Mouse (Mus musculus): Measurements from ENCODE around the gene Maml2.

Maml2 gene

DNA sequence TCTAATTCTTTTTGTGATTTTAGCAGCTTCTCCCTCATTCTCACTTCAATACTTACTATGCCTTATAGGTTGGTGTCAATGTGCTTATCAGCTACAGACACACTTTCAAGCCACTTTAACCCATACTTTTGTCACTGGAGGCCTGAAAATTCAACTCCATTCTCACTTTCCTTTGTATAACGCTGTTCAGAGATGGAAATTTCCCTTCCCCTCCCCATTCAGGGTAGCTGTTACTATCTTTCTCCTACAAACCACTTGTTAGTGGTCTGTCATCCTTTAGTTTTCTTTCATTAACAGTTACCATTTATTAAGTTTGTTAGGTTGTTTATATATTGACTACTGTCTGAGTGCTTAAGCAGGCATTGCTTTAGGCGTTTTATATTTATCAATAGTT lies 450.6 kb downstream of the Maml2 start, which contains the start of gene Mtmr2:
Gene Mtmr2, plus strand, starts transcription at position 7 of the 394 bp plus-strand sequence.
- no peak for DNase-seq (ENCODE audit: low read depth)

DNA sequence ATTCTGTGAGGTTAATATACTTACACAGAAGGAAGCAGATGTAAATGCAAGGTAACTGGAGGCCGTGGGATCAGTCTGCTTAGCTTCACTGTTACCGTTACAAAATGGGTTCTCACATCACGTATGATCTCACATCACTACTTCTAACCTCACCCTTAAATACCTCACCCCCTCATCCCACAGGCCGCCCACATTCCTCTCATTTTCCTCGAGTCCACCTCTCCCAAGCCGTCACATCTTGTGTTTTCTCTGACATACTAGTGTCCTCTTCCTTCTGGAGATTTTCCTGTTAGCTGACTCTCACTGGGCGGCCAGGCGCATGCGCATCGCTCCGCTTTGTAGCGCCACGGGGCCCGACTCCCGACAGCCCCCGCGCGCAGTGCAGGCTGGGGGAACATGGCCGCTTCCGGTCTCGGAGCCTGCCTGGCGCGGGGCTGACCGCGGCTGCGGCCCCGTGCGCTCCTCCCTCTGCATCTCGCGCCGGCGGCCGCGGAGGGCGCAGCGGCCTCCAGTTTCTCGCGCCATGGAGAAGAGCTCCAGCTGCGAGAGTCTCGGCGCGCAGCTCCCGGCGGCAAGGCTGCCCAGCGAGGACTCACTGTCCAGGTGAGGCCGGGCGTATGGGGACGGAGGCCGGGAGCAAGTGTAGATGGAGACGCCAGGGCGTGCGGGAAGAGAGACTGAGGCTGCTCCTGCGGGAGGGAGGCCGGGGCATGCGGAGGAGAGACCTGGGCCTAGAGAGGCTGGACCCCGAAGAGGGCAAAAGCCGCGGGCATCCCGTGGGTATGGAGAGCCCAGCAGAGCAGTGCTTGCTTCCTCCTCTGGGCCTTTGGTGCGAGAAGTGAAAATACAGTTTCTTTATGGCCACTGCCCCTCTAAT lies 451.3 kb downstream of the Maml2 start:
- peak; percentile 86 for DNase-seq (ENCODE audit: low read depth)

DNA sequence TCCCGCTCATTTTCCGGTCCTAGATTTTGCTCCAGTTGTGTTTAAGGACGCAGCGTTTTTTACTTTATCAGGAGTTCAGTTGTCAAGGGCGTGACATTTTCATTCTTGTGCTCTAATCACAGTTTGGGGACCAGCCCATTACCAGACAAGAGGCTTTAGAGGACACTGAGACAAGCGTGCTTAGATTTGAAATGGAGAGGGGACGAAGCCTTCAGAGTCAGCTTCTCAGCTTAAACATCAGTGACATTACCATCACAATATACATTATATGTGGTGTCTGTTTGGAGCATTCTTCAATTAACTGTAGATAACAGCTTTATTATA lies 451.9 kb downstream of the Maml2 start:
- peak; percentile 13 for DNase-seq (ENCODE audit: low read depth)

GRCm38 (mm10) chr9:13752543-13752942 lies 454.8 kb downstream of the Maml2 start:
- DNase-seq (ENCODE audit: low read depth): no peak

Data from c-Kit-positive CD71-negative TER-119-negative erythroid progenitor cells, embryonic 14.5 days (primary cell).